Mouse (Mus musculus): ENCODE results near the gene Zfp292. TPM values are rescaled to one million over a fixed set of nuclear protein-coding genes. Genes with fewer than 3 reads are reported as not detected.
"Not testable (repeated sequence)": the region's sequence is repeated elsewhere in the genome, so short reads cannot be mapped to it uniquely, and the experiment has no call there.

The Zfp292 gene
- total RNA-seq (2021): 10 to 100 TPM; 19.1 to 19.5 TPM
- long read RNA-seq, experiment 1, partial matches to known transcripts: 0 of 3 reads
- long read RNA-seq, experiment 1, other reads (novel, unspliced or antisense): 3 of 3 reads
- long read RNA-seq, experiment 2, partial matches to known transcripts: 0 of 6 reads
- long read RNA-seq, experiment 2, other reads (novel, unspliced or antisense): 6 of 6 reads

- DNase-seq (ENCODE audit: low spot score in 2 of 2): peak; percentile 85 to 91
Measured at GRCm38 (mm10) chr4:34882818-34883217, at the start of gene Zfp292. Gene Zfp292, minus strand, starts transcription at chr4:34882960.

- DNase-seq (ENCODE audit: low spot score in 2 of 2): not testable (repeated sequence)
Measured at GRCm38 (mm10) chr4:34928386-34928785, 45.6 kb upstream of the Zfp292 start.

- no peak for DNase-seq (ENCODE audit: low spot score in 2 of 2)
Measured at GRCm38 (mm10) chr4:34922177-34922870, 39.6 kb upstream of the Zfp292 start.

GRCm38 (mm10) chr4:34917400-34917799, 34.6 kb upstream of the Zfp292 start:
- peak in 1 of 2 experiments; percentile 23 for DNase-seq (ENCODE audit: low spot score in 2 of 2)

- no peak for DNase-seq (ENCODE audit: low spot score in 2 of 2)
Measured at GRCm38 (mm10) chr4:34912171-34912570, 29.4 kb upstream of the Zfp292 start.

- no peak for DNase-seq (ENCODE audit: low spot score in 2 of 2)
Measured at GRCm38 (mm10) chr4:34911401-34911800, 28.6 kb upstream of the Zfp292 start.

- no peak for DNase-seq (ENCODE audit: low spot score in 2 of 2)
Measured at GRCm38 (mm10) chr4:34908127-34908526, 25.4 kb upstream of the Zfp292 start.

- DNase-seq (ENCODE audit: low spot score in 2 of 2): no peak
Measured at GRCm38 (mm10) chr4:34907026-34907425, 24.3 kb upstream of the Zfp292 start.

GRCm38 (mm10) chr4:34906151-34906550, 23.4 kb upstream of the Zfp292 start:
- DNase-seq (ENCODE audit: low spot score in 2 of 2): no peak

- DNase-seq (ENCODE audit: low spot score in 2 of 2): no peak
Measured at GRCm38 (mm10) chr4:34905396-34905795, 22.6 kb upstream of the Zfp292 start.

- DNase-seq (ENCODE audit: low spot score in 2 of 2): not testable (repeated sequence)
Measured at GRCm38 (mm10) chr4:34901582-34901981, 18.8 kb upstream of the Zfp292 start.

- DNase-seq (ENCODE audit: low spot score in 2 of 2): no peak
Measured at GRCm38 (mm10) chr4:34901166-34901565, 18.4 kb upstream of the Zfp292 start.

- no peak for DNase-seq (ENCODE audit: low spot score in 2 of 2)
Measured at GRCm38 (mm10) chr4:34900155-34900554, 17.4 kb upstream of the Zfp292 start.

- no peak for DNase-seq (ENCODE audit: low spot score in 2 of 2)
Measured at GRCm38 (mm10) chr4:34899322-34899721, 16.6 kb upstream of the Zfp292 start.

GRCm38 (mm10) chr4:34898497-34898896, 15.7 kb upstream of the Zfp292 start:
- DNase-seq (ENCODE audit: low spot score in 2 of 2): no peak

- DNase-seq (ENCODE audit: low spot score in 2 of 2): no peak
Measured at GRCm38 (mm10) chr4:34893479-34893878, 10.7 kb upstream of the Zfp292 start, which contains the start of gene Cga. Gene Cga, plus strand, starts transcription at chr4:34893779.

- DNase-seq (ENCODE audit: low spot score in 2 of 2): no peak
Measured at GRCm38 (mm10) chr4:34889812-34890185, 7.0 kb upstream of the Zfp292 start.

- no peak for DNase-seq (ENCODE audit: low spot score in 2 of 2)
Measured at GRCm38 (mm10) chr4:34889101-34889811, 6.5 kb upstream of the Zfp292 start.

GRCm38 (mm10) chr4:34887295-34887694, 4.5 kb upstream of the Zfp292 start:
- no peak for DNase-seq (ENCODE audit: low spot score in 2 of 2)

GRCm38 (mm10) chr4:34886490-34887111, 3.8 kb upstream of the Zfp292 start:
- peak; percentile 64 to 80 for DNase-seq (ENCODE audit: low spot score in 2 of 2)

- DNase-seq (ENCODE audit: low spot score in 2 of 2): no peak
Measured at GRCm38 (mm10) chr4:34885631-34886351, 3.0 kb upstream of the Zfp292 start.
